Mouse (Mus musculus): ENCODE measurements around the gene Rpgr. TPM values are rescaled to one million over a fixed set of nuclear protein-coding genes. Genes with fewer than 3 reads are reported as not detected.

Rpgr gene
- polyA plus RNA-seq, 1 experiment from 2014 or later = 8.1 TPM

DNA sequence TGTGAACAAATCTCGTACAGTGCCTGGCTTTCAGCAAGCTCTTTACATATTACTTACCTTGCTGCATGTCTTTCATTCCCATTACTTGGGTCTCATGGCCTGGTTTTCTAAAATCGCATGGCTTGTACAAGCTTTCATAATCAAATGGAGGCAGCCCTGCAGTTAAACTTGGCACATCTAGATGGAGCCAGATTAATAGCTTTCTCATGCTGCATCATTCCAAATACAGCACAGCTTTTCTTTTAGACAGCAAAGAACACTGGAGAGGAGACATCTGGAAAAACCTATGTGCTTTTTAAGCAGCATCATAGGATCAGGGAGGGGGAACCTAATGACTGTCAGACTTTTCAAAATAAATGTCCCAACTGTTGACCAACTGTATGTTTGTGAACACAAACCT is 16.3 kb upstream of the Rpgr start:
- H3K27me3 ChIP-seq (ENCODE audit: control insufficient read depth, insufficient read depth, low read length) = no peaks in the 10 kb centered on the region
- no peak overlapping the region for H3K4me2 ChIP-seq (ENCODE audit: low read length)
- no peak overlapping the region for H3K4me3 ChIP-seq (ENCODE audit: control insufficient read depth in 1 of 2, insufficient read depth in 1 of 2, low read depth in 1 of 2, low read length in 2 of 2)
- H3K4me1 ChIP-seq (ENCODE audit: control insufficient read depth in 2 of 2, insufficient read depth in 2 of 2, low read length in 2 of 2) = no peaks in the 10 kb centered on the region
- no peak overlapping the region for H3K9ac ChIP-seq (ENCODE audit: low read length)
- no peak for ATAC-seq (ENCODE audit: insufficient number of reproducible peaks, insufficient read depth, low FRiP score, low read depth)
- H3K27ac ChIP-seq (replicated peaks in 1 of 2; ENCODE audit: control insufficient read depth in 1 of 2, insufficient read depth in 1 of 2, low read depth in 2 of 2, low read length in 2 of 2) = no peak overlapping the region
- H3K9me3 ChIP-seq (ENCODE audit: control insufficient read depth, low read length) = no peaks in the 10 kb centered on the region
- H3K36me3 ChIP-seq (ENCODE audit: control insufficient read depth, insufficient read depth, low read length) = no peaks in the 10 kb centered on the region
- WGBS = 66% methylated on average over 2 of the region's 2 CpGs

DNA sequence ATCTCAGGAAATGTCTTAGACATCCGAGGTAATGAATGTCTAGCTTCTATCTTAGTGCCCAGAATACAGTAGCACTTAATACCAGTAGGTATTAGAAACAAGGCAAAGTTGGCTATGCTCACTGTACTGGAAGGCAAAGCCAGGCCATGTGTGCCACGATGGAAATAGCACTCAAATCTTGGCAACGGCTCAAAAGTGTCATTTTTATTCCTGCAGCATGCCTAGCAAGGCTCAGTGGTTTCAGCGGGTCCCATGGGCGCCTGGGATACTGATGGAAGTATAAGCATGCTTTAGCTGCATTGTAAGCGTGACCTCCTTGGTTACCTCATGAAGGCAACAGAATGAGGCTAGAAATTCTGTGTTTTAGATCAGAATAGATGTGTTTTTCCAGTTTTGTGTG is 2.6 kb upstream of the Rpgr start:
- Histone ChIP-seq H3K9ac (ENCODE audit: low read length) (no peak overlapping the region), H3K4me1 (ENCODE audit: control insufficient read depth in 2 of 2, insufficient read depth in 2 of 2, low read length in 2 of 2) (no peaks in the 10 kb centered on the region), H3K27me3 (ENCODE audit: control insufficient read depth, insufficient read depth, low read length) (no peaks in the 10 kb centered on the region), H3K9me3 (ENCODE audit: control insufficient read depth, low read length) (no peaks in the 10 kb centered on the region), H3K4me3 (ENCODE audit: control insufficient read depth in 1 of 2, insufficient read depth in 1 of 2, low read depth in 1 of 2, low read length in 2 of 2) (no peak overlapping the region), H3K4me2 (ENCODE audit: low read length) (no peak overlapping the region), H3K27ac (replicated peaks in 1 of 2; ENCODE audit: control insufficient read depth in 1 of 2, insufficient read depth in 1 of 2, low read depth in 2 of 2, low read length in 2 of 2) (no peak overlapping the region), H3K36me3 (ENCODE audit: control insufficient read depth, insufficient read depth, low read length) (no peaks in the 10 kb centered on the region)
- WGBS = 60% methylated on average over 6 of the region's 6 CpGs
- no peak for ATAC-seq (ENCODE audit: insufficient number of reproducible peaks, insufficient read depth, low FRiP score, low read depth)

DNA sequence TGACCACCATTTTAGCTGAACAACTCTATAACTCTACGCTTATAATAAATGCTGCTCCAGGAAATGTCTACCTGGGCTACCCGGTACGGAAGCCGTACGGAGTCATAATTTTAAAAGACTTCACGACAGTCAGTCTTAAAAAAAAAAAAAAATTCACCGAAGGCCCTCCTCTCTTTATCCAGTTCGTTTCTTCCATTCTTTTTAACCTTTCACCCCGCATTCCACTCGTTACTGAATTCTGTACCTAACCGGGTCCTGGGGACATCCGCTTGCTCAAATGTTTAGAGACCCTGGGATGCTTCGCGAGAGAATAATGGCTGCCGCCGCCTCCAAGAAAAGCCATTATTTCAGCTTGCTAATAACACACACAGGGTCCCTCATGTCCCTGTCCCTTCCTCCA is 748 bp downstream of the Rpgr start:
- ATAC-seq (ENCODE audit: insufficient number of reproducible peaks, insufficient read depth, low FRiP score, low read depth) = no peak
- Histone ChIP-seq H3K27me3 (ENCODE audit: control insufficient read depth, insufficient read depth, low read length) (no peaks in the 10 kb centered on the region), H3K36me3 (ENCODE audit: control insufficient read depth, insufficient read depth, low read length) (no peaks in the 10 kb centered on the region), H3K9ac (ENCODE audit: low read length) (peak overlapping the region; percentile 71), H3K9me3 (ENCODE audit: control insufficient read depth, low read length) (no peaks in the 10 kb centered on the region), H3K4me1 (ENCODE audit: control insufficient read depth in 2 of 2, insufficient read depth in 2 of 2, low read length in 2 of 2) (no peaks in the 10 kb centered on the region), H3K27ac (replicated peaks in 1 of 2; ENCODE audit: control insufficient read depth in 1 of 2, insufficient read depth in 1 of 2, low read depth in 2 of 2, low read length in 2 of 2) (peak overlapping the region; percentile 80 to 91), H3K4me3 (ENCODE audit: control insufficient read depth in 1 of 2, insufficient read depth in 1 of 2, low read depth in 1 of 2, low read length in 2 of 2) (peak overlapping the region; percentile 54 to 89), H3K4me2 (ENCODE audit: low read length) (peak overlapping the region; percentile 59)
- 17% methylated on average over 16 of the region's 16 CpGs for WGBS

DNA sequence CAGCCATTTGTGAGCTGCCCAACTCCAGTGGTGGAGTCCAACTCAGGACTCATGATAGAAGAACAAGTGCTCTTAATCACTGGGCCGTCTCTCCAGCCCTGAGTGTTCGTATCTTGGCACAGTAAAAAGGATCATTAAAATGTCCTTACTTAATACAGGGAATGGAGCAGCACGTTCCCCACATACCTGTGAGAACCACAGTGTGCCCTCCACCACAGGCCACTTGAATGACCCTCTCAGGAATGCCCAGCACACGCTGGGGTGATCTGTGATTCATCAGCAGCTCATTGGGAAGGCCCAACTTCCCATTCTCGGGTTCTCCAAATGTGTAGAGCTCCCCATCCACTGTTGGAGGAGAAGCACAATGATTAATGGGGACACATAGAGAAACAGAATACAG is 10.8 kb downstream of the Rpgr start:
- H3K4me1 ChIP-seq (ENCODE audit: control insufficient read depth in 2 of 2, insufficient read depth in 2 of 2, low read length in 2 of 2) = no peaks in the 10 kb centered on the region
- H3K36me3 ChIP-seq (ENCODE audit: control insufficient read depth, insufficient read depth, low read length) = peaks cover 15% of the 10 kb centered on the region; the same call in 1 of the 2 replicates
- no peak overlapping the region for H3K9ac ChIP-seq (ENCODE audit: low read length)
- no peak overlapping the region for H3K4me2 ChIP-seq (ENCODE audit: low read length)
- no peak overlapping the region for H3K4me3 ChIP-seq (ENCODE audit: control insufficient read depth in 1 of 2, insufficient read depth in 1 of 2, low read depth in 1 of 2, low read length in 2 of 2)
- H3K27me3 ChIP-seq (ENCODE audit: control insufficient read depth, insufficient read depth, low read length) = no peaks in the 10 kb centered on the region
- 67% methylated on average over 5 of the region's 5 CpGs for WGBS
- H3K9me3 ChIP-seq (ENCODE audit: control insufficient read depth, low read length) = no peaks in the 10 kb centered on the region
- H3K27ac ChIP-seq (replicated peaks in 1 of 2; ENCODE audit: control insufficient read depth in 1 of 2, insufficient read depth in 1 of 2, low read depth in 2 of 2, low read length in 2 of 2) = no peak overlapping the region
- no peak for ATAC-seq (ENCODE audit: insufficient number of reproducible peaks, insufficient read depth, low FRiP score, low read depth)

DNA sequence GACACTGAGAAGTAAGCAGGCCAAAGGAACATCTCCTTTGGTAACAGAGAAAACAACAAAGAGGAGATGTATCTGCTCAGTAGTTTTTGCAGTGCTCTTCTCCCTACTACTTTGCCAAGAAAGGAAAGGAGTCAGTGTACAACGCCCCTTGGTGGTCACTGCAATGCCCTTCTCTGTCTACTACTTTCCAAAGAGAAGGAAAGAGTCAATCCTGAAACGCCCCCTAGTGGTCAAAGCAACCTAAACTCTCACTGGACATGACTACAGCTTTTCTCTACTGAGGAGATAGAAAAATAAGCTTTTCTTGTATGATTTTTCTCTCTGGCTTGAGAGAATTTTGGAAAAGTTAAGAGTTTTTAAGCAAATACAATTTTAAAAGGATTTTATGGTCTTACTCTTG is 15.4 kb downstream of the Rpgr start:
- Histone ChIP-seq H3K27me3 (ENCODE audit: control insufficient read depth, insufficient read depth, low read length) (no peaks in the 10 kb centered on the region), H3K9me3 (ENCODE audit: control insufficient read depth, low read length) (no peaks in the 10 kb centered on the region), H3K27ac (replicated peaks in 1 of 2; ENCODE audit: control insufficient read depth in 1 of 2, insufficient read depth in 1 of 2, low read depth in 2 of 2, low read length in 2 of 2) (no peak overlapping the region), H3K4me2 (ENCODE audit: low read length) (no peak overlapping the region), H3K4me1 (ENCODE audit: control insufficient read depth in 2 of 2, insufficient read depth in 2 of 2, low read length in 2 of 2) (no peaks in the 10 kb centered on the region), H3K9ac (ENCODE audit: low read length) (no peak overlapping the region), H3K36me3 (ENCODE audit: control insufficient read depth, insufficient read depth, low read length) (peaks cover 4% of the 10 kb centered on the region; the same call in 1 of the 2 replicates), H3K4me3 (ENCODE audit: control insufficient read depth in 1 of 2, insufficient read depth in 1 of 2, low read depth in 1 of 2, low read length in 2 of 2) (no peak overlapping the region)
- ATAC-seq (ENCODE audit: insufficient number of reproducible peaks, insufficient read depth, low FRiP score, low read depth) = no peak
- 21% methylated on average over 2 of the region's 2 CpGs for WGBS

DNA sequence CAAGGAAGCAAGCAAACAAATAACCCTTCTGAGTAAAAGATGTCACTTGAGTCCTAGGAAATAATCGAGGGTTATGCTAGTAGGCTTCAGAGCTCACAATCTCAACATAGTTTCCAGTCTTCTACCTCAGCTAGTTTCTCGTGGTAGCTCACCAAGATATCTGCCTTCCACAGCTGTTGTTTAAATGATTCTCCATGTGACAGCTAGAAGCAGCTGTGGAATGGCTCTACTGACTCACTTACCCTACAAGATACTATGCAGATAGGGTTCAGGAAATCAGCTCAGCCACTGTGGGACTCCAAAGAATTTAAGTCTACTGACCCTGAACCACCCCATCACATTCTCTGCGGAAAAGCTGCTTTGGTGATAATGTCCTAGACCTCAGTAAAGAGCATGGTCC is 64.3 kb downstream of the Rpgr start:
- Histone ChIP-seq H3K4me3 (ENCODE audit: control insufficient read depth in 1 of 2, insufficient read depth in 1 of 2, low read depth in 1 of 2, low read length in 2 of 2) (no peak overlapping the region), H3K4me2 (ENCODE audit: low read length) (no peak overlapping the region), H3K27me3 (ENCODE audit: control insufficient read depth, insufficient read depth, low read length) (no peaks in the 10 kb centered on the region), H3K27ac (replicated peaks in 1 of 2; ENCODE audit: control insufficient read depth in 1 of 2, insufficient read depth in 1 of 2, low read depth in 2 of 2, low read length in 2 of 2) (no peak overlapping the region), H3K36me3 (ENCODE audit: control insufficient read depth, insufficient read depth, low read length) (no peaks in the 10 kb centered on the region), H3K9me3 (ENCODE audit: control insufficient read depth, low read length) (no peaks in the 10 kb centered on the region), H3K9ac (ENCODE audit: low read length) (no peak overlapping the region), H3K4me1 (ENCODE audit: control insufficient read depth in 2 of 2, insufficient read depth in 2 of 2, low read length in 2 of 2) (no peaks in the 10 kb centered on the region)
- WGBS = 52% methylated on average over 3 of the region's 3 CpGs
- ATAC-seq (ENCODE audit: insufficient number of reproducible peaks, insufficient read depth, low FRiP score, low read depth) = no peak

DNA sequence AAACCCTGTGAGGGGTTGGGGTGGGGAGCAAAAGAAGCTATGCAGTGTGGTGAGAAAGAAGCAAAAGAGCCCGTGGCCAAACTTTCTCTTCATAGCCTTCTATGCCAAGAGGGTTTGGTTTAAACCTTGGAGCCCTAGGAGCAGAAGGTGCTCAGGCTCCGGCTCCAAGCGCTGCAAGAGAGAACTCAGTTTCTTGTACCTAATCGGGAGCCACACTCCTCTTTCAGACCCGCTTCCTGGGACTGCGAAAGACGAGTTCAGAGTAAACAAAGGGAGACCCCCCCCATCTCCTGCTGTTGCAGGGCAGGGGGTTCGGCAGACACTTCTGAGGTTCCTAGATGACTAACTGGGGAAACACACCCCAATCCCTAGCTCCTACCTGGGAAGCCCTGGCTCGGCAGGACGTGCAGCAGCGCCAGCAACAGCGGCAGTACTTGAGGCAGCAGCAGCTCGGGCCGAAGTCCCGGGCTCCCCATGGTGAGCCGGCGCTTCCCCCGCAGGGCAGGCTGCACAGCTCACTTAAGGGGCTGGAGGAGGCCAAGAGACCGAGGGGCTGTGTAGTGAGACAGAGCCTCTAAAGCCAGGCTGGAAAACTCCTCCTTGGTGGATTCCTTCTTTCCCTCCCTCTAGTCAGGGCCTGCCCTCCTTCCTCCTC is 99.5 kb downstream of the Rpgr start, which contains the start of gene Srpx:
Srpx (minus strand) TSS at position 645 of the 655 bp plus-strand sequence.
- peaks cover 0 to 2% of the 10 kb centered on the region in 2 experiments; a peak in 1 of 4 replicates for H3K4me1 ChIP-seq (ENCODE audit: control insufficient read depth in 2 of 2, insufficient read depth in 2 of 2, low read length in 2 of 2)
- no peak within 1 kb of the TSS for H3K27ac ChIP-seq (replicated peaks in 1 of 2; ENCODE audit: control insufficient read depth in 1 of 2, insufficient read depth in 1 of 2, low read depth in 2 of 2, low read length in 2 of 2)
- H3K9me3 ChIP-seq (ENCODE audit: control insufficient read depth, low read length) = no peaks in the 10 kb centered on the region
- no peak for ATAC-seq (ENCODE audit: insufficient number of reproducible peaks, insufficient read depth, low FRiP score, low read depth)
- H3K36me3 ChIP-seq (ENCODE audit: control insufficient read depth, insufficient read depth, low read length) = no peaks in the 10 kb centered on the region
- H3K4me3 ChIP-seq (ENCODE audit: control insufficient read depth in 1 of 2, insufficient read depth in 1 of 2, low read depth in 1 of 2, low read length in 2 of 2) = peak within 1 kb of the TSS; percentile 34 to 43
- no peaks in the 10 kb centered on the region for H3K27me3 ChIP-seq (ENCODE audit: control insufficient read depth, insufficient read depth, low read length)
- peak within 1 kb of the TSS; percentile 70 for H3K4me2 ChIP-seq (ENCODE audit: low read length)
- WGBS = 17% methylated on average over 19 of the region's 19 CpGs
- peak within 1 kb of the TSS; percentile 53 for H3K9ac ChIP-seq (ENCODE audit: low read length)

DNA sequence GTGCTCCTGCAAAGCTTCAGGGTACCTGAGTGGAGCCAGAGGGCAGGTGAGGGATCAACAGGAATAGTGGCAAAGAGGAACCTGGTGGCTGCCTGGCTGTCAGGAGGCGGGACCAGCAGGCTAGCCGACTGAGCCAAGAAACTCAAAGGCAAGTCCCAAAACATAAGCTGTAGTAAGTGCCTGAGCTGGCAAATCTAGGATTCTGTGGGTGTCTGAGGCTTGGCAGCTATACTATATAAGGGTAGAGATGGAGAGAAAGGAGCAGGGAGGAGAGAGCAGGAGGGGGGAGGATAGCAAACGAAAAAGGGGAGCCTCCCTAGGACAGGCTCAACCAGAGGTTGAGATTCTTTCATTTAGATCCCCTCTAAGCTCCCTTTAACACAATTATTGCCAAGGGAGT is 100.9 kb downstream of the Rpgr start:
- Histone ChIP-seq H3K9ac (ENCODE audit: low read length) (no peak overlapping the region), H3K27me3 (ENCODE audit: control insufficient read depth, insufficient read depth, low read length) (no peaks in the 10 kb centered on the region), H3K4me3 (ENCODE audit: control insufficient read depth in 1 of 2, insufficient read depth in 1 of 2, low read depth in 1 of 2, low read length in 2 of 2) (no peak overlapping the region), H3K27ac (replicated peaks in 1 of 2; ENCODE audit: control insufficient read depth in 1 of 2, insufficient read depth in 1 of 2, low read depth in 2 of 2, low read length in 2 of 2) (no peak overlapping the region), H3K9me3 (ENCODE audit: control insufficient read depth, low read length) (no peaks in the 10 kb centered on the region), H3K36me3 (ENCODE audit: control insufficient read depth, insufficient read depth, low read length) (no peaks in the 10 kb centered on the region), H3K4me2 (ENCODE audit: low read length) (no peak overlapping the region), H3K4me1 (ENCODE audit: control insufficient read depth in 2 of 2, insufficient read depth in 2 of 2, low read length in 2 of 2) (peaks cover 0 to 2% of the 10 kb centered on the region in 2 experiments; a peak in 1 of 4 replicates)
- ATAC-seq (ENCODE audit: insufficient number of reproducible peaks, insufficient read depth, low FRiP score, low read depth) = no peak
- 51% methylated on average over 3 of the region's 3 CpGs for WGBS
